Mouse (Mus musculus): ENCODE results near the gene Hist1h1d. TPM values are rescaled to one million over a fixed set of nuclear protein-coding genes. Genes with fewer than 3 reads are reported as not detected.

Gene Hist1h1d
- total and polyA plus RNA-seq, 2 experiments from 2014 or later: 0.18 to 53.4 TPM

- DNase-seq (ENCODE audit: low spot score) (peak; percentile 87), ATAC-seq (peak; percentile 22; the same call in 1 of the 2 replicates)
- Histone ChIP-seq H3K27ac (no peak overlapping the region), H3K4me3 (ENCODE audit: low read length) (peak overlapping the region; percentile 52), H3K36me3 (ENCODE audit: insufficient read depth, low read length) (no peaks in the 10 kb centered on the region), H3K9ac (replicated peaks; ENCODE audit: low read length) (no peak overlapping the region; the same call in 1 of the 2 replicates), H3K27me3 (ENCODE audit: insufficient read depth, low read length) (no peaks in the 10 kb centered on the region), H3K9me3 (ENCODE audit: low read length) (no peaks in the 10 kb centered on the region), H3K4me1 (ENCODE audit: insufficient read depth, low read length) (no peaks in the 10 kb centered on the region), H3K4me2 (ENCODE audit: low read depth, low read length) (peak overlapping the region; percentile 79)
- TF ChIP-seq CTCF (IDR thresholded peaks at IDR 0.05; ENCODE audit: low read depth): no peak
- 0% methylated on average over 6 of the region's 6 CpGs for WGBS
Observed at GRCm38 (mm10) chr13:23518885-23519284, 34.2 kb upstream of the Hist1h1d start.

GRCm38 (mm10) chr13:23519416-23519815, 33.6 kb upstream of the Hist1h1d start:
- no peak for TF ChIP-seq CTCF (IDR thresholded peaks at IDR 0.05; ENCODE audit: low read depth)
- under 1% methylated on average over 10 of the region's 10 CpGs for WGBS
- H3K36me3 ChIP-seq (ENCODE audit: insufficient read depth, low read length): no peaks in the 10 kb centered on the region
- no peaks in the 10 kb centered on the region for H3K9me3 ChIP-seq (ENCODE audit: low read length)
- H3K4me2 ChIP-seq (ENCODE audit: low read depth, low read length): peak overlapping the region; percentile 79
- no peaks in the 10 kb centered on the region for H3K4me1 ChIP-seq (ENCODE audit: insufficient read depth, low read length)
- DNase-seq (ENCODE audit: low spot score): peak; percentile 86
- ATAC-seq: peak; percentile 52; the same call in 1 of the 2 replicates
- no peak overlapping the region; the same call in 1 of the 2 replicates for H3K9ac ChIP-seq (replicated peaks; ENCODE audit: low read length)
- peak overlapping the region; percentile 52 for H3K4me3 ChIP-seq (ENCODE audit: low read length)
- H3K27ac ChIP-seq: no peak overlapping the region
- no peaks in the 10 kb centered on the region for H3K27me3 ChIP-seq (ENCODE audit: insufficient read depth, low read length)

GRCm38 (mm10) chr13:23521703-23522102, 31.4 kb upstream of the Hist1h1d start:
- no peak for TF ChIP-seq CTCF (IDR thresholded peaks at IDR 0.05; ENCODE audit: low read depth)
- no peak overlapping the region for H3K27ac ChIP-seq
- DNase-seq (ENCODE audit: low spot score): peak; percentile 76
- no peaks in the 10 kb centered on the region for H3K9me3 ChIP-seq (ENCODE audit: low read length)
- no peaks in the 10 kb centered on the region for H3K4me1 ChIP-seq (ENCODE audit: insufficient read depth, low read length)
- H3K4me2 ChIP-seq (ENCODE audit: low read depth, low read length): peak overlapping the region; percentile 37
- WGBS: under 1% methylated on average over 14 of the region's 14 CpGs
- H3K9ac ChIP-seq (replicated peaks; ENCODE audit: low read length): no peak overlapping the region
- no peaks in the 10 kb centered on the region for H3K36me3 ChIP-seq (ENCODE audit: insufficient read depth, low read length)
- H3K4me3 ChIP-seq (ENCODE audit: low read length): peak overlapping the region; percentile 3; the same call in 1 of the 2 replicates
- H3K27me3 ChIP-seq (ENCODE audit: insufficient read depth, low read length): no peaks in the 10 kb centered on the region
- ATAC-seq: no peak

GRCm38 (mm10) chr13:23523976-23524375, 29.1 kb upstream of the Hist1h1d start:
- TF ChIP-seq CTCF (IDR thresholded peaks at IDR 0.05; ENCODE audit: low read depth): no peak
- ATAC-seq: no peak
- no peak for DNase-seq (ENCODE audit: low spot score)
- no peaks in the 10 kb centered on the region for H3K9me3 ChIP-seq (ENCODE audit: low read length)
- WGBS: 42% methylated on average over 5 of the region's 5 CpGs
- H3K27me3 ChIP-seq (ENCODE audit: insufficient read depth, low read length): no peaks in the 10 kb centered on the region
- H3K4me2 ChIP-seq (ENCODE audit: low read depth, low read length): no peak overlapping the region
- H3K4me3 ChIP-seq (ENCODE audit: low read length): no peak overlapping the region
- H3K9ac ChIP-seq (replicated peaks; ENCODE audit: low read length): no peak overlapping the region
- H3K36me3 ChIP-seq (ENCODE audit: insufficient read depth, low read length): no peaks in the 10 kb centered on the region
- H3K27ac ChIP-seq: no peak overlapping the region
- no peaks in the 10 kb centered on the region for H3K4me1 ChIP-seq (ENCODE audit: insufficient read depth, low read length)

GRCm38 (mm10) chr13:23524654-23525053, 28.4 kb upstream of the Hist1h1d start:
- peak; percentile 93 for TF ChIP-seq CTCF (IDR thresholded peaks at IDR 0.05; ENCODE audit: low read depth)
- no peak overlapping the region for H3K4me3 ChIP-seq (ENCODE audit: low read length)
- no peaks in the 10 kb centered on the region for H3K4me1 ChIP-seq (ENCODE audit: insufficient read depth, low read length)

GRCm38 (mm10) chr13:23525901-23526300, 27.2 kb upstream of the Hist1h1d start:
- TF ChIP-seq CTCF (IDR thresholded peaks at IDR 0.05; ENCODE audit: low read depth): no peak
- Histone ChIP-seq H3K4me1 (ENCODE audit: insufficient read depth, low read length) (no peaks in the 10 kb centered on the region), H3K4me2 (ENCODE audit: low read depth, low read length) (peak overlapping the region; percentile 62), H3K4me3 (ENCODE audit: low read length) (peak overlapping the region; percentile 37), H3K36me3 (ENCODE audit: insufficient read depth, low read length) (no peaks in the 10 kb centered on the region), H3K27me3 (ENCODE audit: insufficient read depth, low read length) (no peaks in the 10 kb centered on the region), H3K9ac (replicated peaks; ENCODE audit: low read length) (no peak overlapping the region), H3K27ac (no peak overlapping the region), H3K9me3 (ENCODE audit: low read length) (no peaks in the 10 kb centered on the region)
- ATAC-seq (no peak), DNase-seq (ENCODE audit: low spot score) (peak; percentile 28)
- 4% methylated on average over 10 of the region's 10 CpGs for WGBS

More at GRCm38 (mm10) chr13:23524654-23525053, 28.4 kb upstream of the Hist1h1d start:
- no peaks in the 10 kb centered on the region for H3K27me3 ChIP-seq (ENCODE audit: insufficient read depth, low read length)
- H3K4me2 ChIP-seq (ENCODE audit: low read depth, low read length): no peak overlapping the region
- ATAC-seq: peak; percentile 55; the same call in 1 of the 2 replicates
- H3K9me3 ChIP-seq (ENCODE audit: low read length): no peaks in the 10 kb centered on the region
- WGBS: 8% methylated on average over 5 of the region's 5 CpGs
- H3K36me3 ChIP-seq (ENCODE audit: insufficient read depth, low read length): no peaks in the 10 kb centered on the region
- no peak overlapping the region for H3K9ac ChIP-seq (replicated peaks; ENCODE audit: low read length)
- DNase-seq (ENCODE audit: low spot score): peak; percentile 88
- no peak overlapping the region for H3K27ac ChIP-seq

GRCm38 (mm10) chr13:23526312-23526711, 26.8 kb upstream of the Hist1h1d start:
- ATAC-seq (peak; percentile 67; the same call in 1 of the 2 replicates), DNase-seq (ENCODE audit: low spot score) (peak; percentile 97)
- no peaks in the 10 kb centered on the region for H3K36me3 ChIP-seq (ENCODE audit: insufficient read depth, low read length)
- WGBS: under 1% methylated on average over 17 of the region's 17 CpGs
- H3K4me1 ChIP-seq (ENCODE audit: insufficient read depth, low read length): no peaks in the 10 kb centered on the region
- no peaks in the 10 kb centered on the region for H3K9me3 ChIP-seq (ENCODE audit: low read length)
- TF ChIP-seq CTCF (IDR thresholded peaks at IDR 0.05; ENCODE audit: low read depth): no peak
- H3K4me3 ChIP-seq (ENCODE audit: low read length): peak overlapping the region; percentile 37
- H3K27me3 ChIP-seq (ENCODE audit: insufficient read depth, low read length): no peaks in the 10 kb centered on the region
- peak overlapping the region; percentile 62 for H3K4me2 ChIP-seq (ENCODE audit: low read depth, low read length)
- peak overlapping the region; percentile 51; the same call in 1 of the 2 replicates for H3K9ac ChIP-seq (replicated peaks; ENCODE audit: low read length)
- H3K27ac ChIP-seq: peak overlapping the region; percentile 12; the same call in 1 of the 2 replicates
